Mouse (Mus musculus): ENCODE measurements around the gene Hist2h2ab. TPM values are rescaled to one million over a fixed set of nuclear protein-coding genes. Genes with fewer than 3 reads are reported as not detected.
"Not testable (repeated sequence)": the region's sequence is repeated elsewhere in the genome, so short reads cannot be mapped to it uniquely, and the experiment has no call there.

The Hist2h2ab gene
- total RNA-seq, 2 experiments from 2014 or later, result 9.3 to 12.7 TPM

DNA sequence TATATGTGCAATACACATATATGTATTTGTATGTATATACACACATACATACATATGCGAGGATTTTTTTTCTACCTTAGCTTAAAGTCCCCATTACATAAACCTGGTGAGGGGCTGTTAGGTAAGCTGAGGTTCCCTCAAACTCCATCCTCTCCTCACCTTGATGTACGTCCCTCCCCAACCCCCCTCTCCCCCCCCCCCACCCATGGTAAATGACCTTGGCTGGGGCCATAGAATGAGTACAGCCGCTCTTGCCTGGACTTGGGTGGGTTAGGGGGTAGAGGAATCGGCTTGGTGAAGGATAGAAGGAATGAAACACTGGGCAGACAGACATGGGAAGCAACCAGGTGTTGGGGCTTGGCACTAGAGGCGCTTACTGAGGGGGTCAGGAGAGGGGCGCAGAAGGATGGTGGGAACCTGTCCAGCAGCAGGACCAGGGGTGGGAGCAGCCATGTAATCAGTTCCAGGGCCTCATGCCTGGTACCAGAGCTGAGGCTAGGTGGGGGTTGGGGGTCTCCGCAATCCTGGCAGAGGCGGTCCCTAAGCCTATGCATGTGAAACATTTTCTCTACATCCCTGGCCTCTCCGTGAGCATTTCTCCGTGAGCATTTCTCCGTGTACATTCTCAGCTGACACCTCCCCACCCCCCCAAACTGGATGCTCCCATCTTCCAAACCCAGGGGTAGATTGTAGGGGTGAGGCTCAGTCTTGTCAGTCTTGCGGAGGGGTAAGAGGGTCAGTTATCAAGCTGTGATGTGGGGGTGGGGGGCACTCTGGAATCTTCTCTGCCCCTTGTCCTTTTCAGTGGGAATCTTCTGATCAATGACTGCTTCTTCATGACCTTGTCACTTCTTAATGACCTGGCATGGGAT lies 37.9 kb upstream of the Hist2h2ab start:
- DNase-seq (ENCODE audit: low spot score in 2 of 2), result no peak
- H3K27ac ChIP-seq, result peak overlapping the region; percentile 97
- peak overlapping the region; percentile 82 for H3K4me3 ChIP-seq
- no peak for TF ChIP-seq CTCF (conservative IDR thresholded peaks at IDR 0.05)

DNA sequence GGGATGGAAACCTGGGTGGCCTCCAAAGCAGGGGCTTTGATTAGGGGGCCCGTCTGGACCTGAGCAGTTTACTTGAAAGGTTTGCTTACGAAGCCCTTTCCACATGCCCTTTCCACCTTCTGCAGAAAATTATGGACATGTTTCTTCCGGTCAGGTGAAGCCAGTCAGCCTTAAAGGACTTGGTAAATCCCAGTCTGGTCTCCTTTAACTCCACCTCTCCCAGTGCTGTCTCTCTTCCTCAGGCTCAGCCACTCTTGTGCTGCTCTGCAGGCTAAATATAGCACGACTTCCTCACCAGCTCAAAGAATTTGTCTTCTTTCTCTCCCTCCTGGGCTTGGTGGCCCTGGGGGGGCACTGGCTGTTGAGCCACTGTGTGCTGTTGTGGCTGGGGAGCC lies 37.3 kb upstream of the Hist2h2ab start:
- Histone ChIP-seq H3K27ac (peak overlapping the region; percentile 97), H3K4me3 (peak overlapping the region; percentile 82)
- TF ChIP-seq CTCF (conservative IDR thresholded peaks at IDR 0.05), result no peak
- no peak for DNase-seq (ENCODE audit: low spot score in 2 of 2)

DNA sequence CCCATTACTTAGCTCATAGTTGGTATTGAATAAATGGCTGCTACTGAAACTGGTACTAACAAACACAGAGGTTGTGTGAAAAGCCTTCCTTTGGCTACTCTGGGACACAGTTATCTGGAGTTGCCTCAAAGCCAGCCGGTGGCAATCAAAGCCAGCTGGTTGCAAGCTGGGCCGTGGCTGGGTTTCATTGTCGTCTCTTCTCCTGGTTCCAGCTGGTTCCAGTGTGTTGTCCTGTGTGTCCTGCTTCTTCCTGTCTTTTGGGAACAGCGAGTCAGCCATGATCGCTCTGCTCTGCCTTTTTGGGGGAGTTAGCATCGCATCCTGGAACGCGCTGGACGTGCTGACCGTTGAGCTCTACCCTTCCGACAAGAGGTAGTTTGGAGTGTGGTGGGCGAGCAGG lies 26.7 kb upstream of the Hist2h2ab start:
- TF ChIP-seq CTCF (conservative IDR thresholded peaks at IDR 0.05), result no peak
- H3K4me3 ChIP-seq, result no peak overlapping the region
- no peak overlapping the region for H3K27ac ChIP-seq
- no peak for DNase-seq (ENCODE audit: low spot score in 2 of 2)

DNA sequence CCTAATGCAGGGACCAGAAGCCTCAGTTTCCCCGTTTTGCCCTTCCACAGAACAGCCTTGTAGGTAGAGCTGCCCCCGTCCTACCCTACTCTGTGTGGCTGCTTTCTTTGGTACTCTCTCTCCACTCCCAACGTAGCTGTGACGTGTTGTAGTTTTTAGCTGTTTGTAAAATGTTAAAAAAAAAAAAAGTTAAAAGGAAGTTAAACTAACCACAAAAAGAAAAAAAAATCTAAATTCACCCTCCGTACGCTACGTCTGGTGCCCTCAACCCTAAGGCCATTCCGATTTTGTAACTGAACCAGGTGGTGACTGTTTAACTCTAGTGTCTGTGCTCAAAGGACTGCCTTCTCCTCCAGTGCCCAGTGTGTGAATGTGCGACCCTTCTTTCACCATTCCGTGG lies 24.7 kb upstream of the Hist2h2ab start:
- no peak for DNase-seq (ENCODE audit: low spot score in 2 of 2)
- H3K27ac ChIP-seq, result no peak overlapping the region
- no peak overlapping the region for H3K4me3 ChIP-seq
- no peak for TF ChIP-seq CTCF (conservative IDR thresholded peaks at IDR 0.05)

DNA sequence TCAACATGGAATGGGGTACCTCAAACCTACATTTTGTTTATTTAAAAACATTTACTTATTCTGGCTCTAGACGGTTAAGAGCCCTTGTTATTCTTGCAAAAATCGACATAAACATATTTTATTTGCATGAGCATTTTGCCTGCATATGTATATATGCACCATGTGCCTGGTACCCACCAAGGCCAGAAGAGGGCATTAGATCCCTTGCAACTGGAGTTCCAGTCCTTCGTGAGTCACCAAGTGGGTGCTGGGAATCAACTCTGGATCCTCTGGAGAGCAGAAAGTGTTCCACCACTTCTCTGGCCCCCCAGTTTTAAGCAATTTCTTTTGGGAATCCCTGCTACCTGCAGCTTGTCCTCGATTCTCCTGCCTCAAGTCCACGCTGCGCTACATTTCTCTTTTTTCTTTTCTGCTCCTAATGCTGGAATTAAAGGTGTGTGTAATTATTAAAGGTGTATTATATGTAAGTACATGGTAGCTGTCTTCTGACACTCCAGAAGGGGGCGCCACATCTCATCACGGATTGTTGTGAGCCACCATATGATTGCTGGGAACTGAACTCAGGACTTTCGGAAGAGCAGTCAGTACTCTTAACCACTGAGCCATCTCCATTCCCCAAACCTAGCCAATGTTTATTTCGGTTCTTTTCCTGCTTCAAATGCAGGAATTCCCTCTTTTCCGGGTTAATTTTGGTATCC lies 23.9 kb upstream of the Hist2h2ab start:
- no peak for DNase-seq (ENCODE audit: low spot score in 2 of 2)
- Histone ChIP-seq H3K4me3 (no peak overlapping the region; the same call in 1 of the 2 replicates), H3K27ac (peak overlapping the region; percentile 93)
- peak; percentile 67 for TF ChIP-seq CTCF (conservative IDR thresholded peaks at IDR 0.05)

DNA sequence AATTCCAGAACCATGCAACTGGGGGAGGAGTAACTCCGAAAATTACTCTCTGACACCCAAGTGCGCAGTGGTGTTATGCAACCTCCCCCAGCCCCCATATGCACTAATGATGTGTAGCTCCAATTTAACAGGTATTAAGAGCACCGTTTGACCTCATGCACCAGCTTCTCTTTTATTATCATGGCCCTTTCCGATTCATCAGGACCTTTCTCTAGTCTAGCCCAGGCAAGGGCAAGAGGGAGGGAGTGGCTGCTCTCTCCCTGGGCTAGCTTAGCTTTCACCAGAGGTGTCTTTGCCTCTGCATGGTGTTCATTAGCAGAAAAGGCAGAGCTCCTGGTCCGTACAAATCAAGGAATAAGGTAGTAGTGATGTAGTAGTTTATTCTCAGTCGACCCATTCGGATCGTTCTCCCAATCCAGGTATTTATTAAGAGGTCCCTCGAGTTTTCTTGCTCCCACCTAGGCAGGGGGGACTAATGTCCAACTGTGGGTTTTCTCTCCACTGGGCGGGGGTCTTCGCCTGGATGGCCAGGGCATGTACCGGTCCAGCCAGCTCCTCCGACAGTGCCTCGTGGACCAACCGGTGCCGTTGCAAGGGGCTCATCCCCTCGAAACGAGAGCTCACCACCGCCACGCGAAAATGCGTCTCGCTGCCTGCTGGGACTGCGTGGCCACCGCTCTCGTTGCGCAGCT lies 23.1 kb upstream of the Hist2h2ab start:
- TF ChIP-seq CTCF (conservative IDR thresholded peaks at IDR 0.05), result no peak
- DNase-seq (ENCODE audit: low spot score in 2 of 2), result no peak
- H3K4me3 ChIP-seq, result peak overlapping the region; percentile 80
- H3K27ac ChIP-seq, result peak overlapping the region; percentile 93

DNA sequence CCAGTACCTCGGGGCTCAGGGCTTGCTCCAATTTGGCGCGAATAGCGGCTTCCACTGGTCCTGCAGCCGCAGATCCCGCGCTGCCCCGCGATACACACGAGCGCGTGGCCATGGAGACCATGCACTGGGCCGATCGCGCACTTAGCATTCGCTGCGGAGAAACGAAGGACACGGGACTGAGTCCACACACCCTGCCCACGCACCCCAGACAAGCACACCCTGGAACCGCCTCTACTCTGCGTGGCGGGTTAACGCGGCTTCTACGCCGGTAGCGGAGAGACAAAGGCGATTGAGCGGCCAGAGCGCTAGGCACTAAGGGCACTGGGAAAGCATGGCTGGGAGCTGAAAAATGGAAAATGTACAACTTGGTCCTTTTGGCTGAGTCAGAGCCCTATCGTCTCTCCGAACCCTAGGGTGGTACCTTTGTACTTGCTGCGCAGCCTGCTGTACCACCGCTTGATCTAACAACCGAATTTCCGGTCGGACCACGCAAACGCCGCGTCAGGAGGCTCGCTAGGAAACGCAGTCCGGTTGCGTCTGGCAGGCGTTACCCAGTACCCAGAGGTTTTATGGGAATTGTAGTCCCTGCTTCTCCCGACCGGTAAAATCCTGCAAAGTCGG lies 22.4 kb upstream of the Hist2h2ab start:
- peak; percentile 91 to 96 for DNase-seq (ENCODE audit: low spot score in 2 of 2)
- Histone ChIP-seq H3K4me3 (peak overlapping the region; percentile 80), H3K27ac (peak overlapping the region; percentile 93)
- TF ChIP-seq CTCF (conservative IDR thresholded peaks at IDR 0.05), result peak; percentile 50

DNA sequence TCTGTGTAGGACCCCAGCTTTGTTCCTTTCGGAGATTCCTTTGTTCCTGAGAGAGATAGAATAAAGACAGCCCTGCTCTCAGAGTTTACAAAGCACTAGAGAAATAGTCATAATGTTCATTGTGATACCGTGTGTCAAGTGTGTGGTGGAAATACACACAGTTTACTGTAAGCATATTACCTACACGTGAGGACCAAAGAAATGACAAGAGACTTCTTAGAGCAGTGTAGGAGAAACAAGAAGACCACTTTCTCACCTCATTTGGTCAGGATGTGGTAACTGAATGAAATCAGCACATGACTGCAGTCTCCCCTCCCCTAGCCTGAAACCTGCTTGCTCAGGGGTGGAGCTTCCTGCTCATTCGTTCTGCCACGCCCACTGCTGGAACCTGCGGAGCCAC lies 21.5 kb upstream of the Hist2h2ab start:
- peak overlapping the region; percentile 80 for H3K4me3 ChIP-seq
- H3K27ac ChIP-seq, result peak overlapping the region; percentile 93; the same call in 1 of the 2 replicates
- TF ChIP-seq CTCF (conservative IDR thresholded peaks at IDR 0.05), result no peak
- DNase-seq (ENCODE audit: low spot score in 2 of 2), result no peak

DNA sequence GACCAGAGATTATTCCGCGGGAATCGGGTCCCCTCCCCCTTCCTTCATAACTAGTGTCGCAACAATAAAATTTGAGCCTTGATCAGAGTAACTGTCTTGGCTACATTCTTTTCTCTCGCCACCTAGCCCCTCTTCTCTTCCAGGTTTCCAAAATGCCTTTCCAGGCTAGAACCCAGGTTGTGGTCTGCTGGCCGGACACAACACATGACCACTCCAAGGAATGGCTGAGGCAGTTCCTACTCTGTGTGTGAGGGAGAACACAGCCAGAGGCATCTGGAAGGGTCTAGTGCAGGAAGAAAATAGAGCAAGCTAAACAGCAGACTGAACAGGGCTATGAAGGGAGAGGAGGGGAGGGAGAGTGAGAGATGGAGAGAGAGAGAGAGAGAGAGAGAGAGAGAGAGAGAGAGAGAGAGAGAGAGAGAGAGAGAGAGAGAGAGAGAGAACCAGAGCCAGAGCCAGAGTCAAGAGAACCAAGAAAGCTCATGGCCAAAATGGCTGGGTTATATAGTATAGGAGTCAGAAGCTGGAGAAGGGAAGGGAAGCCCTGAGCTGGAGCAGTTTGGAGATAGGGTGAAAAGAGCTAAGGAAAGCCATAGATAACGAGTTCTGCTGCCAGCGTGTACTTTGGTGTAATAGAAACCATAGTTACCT lies 20.9 kb upstream of the Hist2h2ab start:
- H3K4me3 ChIP-seq; H3K27ac ChIP-seq; DNase-seq (ENCODE audit: low spot score in 2 of 2): not testable (repeated sequence)

DNA sequence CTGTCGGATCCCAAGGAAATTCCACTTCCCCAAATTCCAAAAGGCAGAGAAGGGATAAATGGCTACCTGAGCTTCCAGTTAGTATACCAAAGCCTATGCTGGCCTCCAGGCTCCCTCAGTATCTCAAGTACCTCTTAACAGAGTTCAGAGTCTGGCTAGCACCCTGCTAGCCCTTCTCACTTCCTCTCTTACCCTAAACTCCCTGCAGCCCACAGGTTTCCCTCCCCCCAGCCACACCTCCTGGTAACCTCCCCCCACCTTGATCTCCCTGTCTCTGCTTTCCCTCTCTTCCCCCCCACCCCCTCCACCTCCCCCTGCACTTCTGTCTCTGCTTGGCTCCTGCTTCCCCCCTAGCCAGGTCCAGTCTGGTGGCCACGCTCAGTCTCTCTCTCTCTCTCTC lies 19.9 kb upstream of the Hist2h2ab start:
- no peak overlapping the region for H3K4me3 ChIP-seq
- no peak for DNase-seq (ENCODE audit: low spot score in 2 of 2)
- TF ChIP-seq CTCF (conservative IDR thresholded peaks at IDR 0.05), result no peak
- no peak overlapping the region for H3K27ac ChIP-seq

DNA sequence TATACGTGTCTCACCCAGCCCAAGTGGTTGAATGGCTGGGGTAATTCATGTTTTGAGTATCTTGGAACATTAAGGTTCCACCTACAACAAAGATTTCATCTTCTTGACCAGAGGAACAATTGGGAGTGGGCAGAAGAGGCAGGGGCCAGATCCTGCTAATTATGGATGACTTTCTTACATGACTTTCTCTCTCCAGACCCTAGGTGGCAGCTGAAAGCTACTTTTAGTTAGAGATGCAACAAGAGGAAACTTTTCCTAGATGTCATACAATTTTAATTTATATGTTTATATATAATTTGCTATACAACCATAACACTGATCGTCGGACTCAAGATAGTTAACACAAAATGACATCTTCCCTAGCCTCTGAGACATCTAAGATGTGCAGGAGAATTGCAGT lies 11.8 kb upstream of the Hist2h2ab start:
- no peak overlapping the region for H3K27ac ChIP-seq
- peak; percentile 64 for TF ChIP-seq CTCF (conservative IDR thresholded peaks at IDR 0.05)
- no peak overlapping the region for H3K4me3 ChIP-seq
- DNase-seq (ENCODE audit: low spot score in 2 of 2), result no peak

DNA sequence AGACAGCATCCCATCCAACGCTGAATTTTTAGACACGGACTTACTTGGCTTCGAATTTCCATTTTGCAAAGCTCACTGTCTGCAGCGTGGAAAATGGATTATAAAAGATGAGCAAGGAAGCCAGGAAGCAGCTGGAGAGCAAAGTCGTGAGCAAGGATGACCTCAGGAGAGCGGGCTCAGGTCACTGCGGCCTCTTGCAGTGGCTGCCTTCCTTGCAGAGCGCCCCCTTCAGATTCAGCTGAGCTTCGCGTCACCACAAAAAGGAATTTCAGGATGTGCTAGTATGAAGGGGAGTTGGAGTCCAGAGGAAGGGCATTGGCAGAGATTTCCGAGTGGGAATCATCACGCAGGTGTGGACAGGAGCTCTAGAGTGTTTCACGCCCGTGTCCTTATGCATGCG lies 10.4 kb upstream of the Hist2h2ab start:
- peak; percentile 65 for TF ChIP-seq CTCF (conservative IDR thresholded peaks at IDR 0.05)
- H3K27ac ChIP-seq, result no peak overlapping the region
- DNase-seq (ENCODE audit: low spot score in 2 of 2), result no peak
- H3K4me3 ChIP-seq, result no peak overlapping the region

All from layer of hippocampus, adult 2 months (tissue).